Mouse (Mus musculus) CD4-positive, CD25-positive, alpha-beta regulatory T cell, adult 4 months (primary cell): ENCODE results near the gene Rnf157. TPM values are rescaled to one million over a fixed set of nuclear protein-coding genes. Genes with fewer than 3 reads are reported as not detected.

Source experiments
- ATAC-seq: one replicate; pipeline ENCODE4 v1.8.0; 2017
- polyA plus RNA-seq, 2 experiments: library from polyadenylated mRNA; unstranded; fragments of 100-300 nt; shearing (Covaris generic); gene quantifications; one replicate each; pipeline ENCODE4 v1.2.1; 2017

The Rnf157 gene
- polyA plus RNA-seq, 2 experiments from 2014 or later: 8.4 to 8.8 TPM

DNA sequence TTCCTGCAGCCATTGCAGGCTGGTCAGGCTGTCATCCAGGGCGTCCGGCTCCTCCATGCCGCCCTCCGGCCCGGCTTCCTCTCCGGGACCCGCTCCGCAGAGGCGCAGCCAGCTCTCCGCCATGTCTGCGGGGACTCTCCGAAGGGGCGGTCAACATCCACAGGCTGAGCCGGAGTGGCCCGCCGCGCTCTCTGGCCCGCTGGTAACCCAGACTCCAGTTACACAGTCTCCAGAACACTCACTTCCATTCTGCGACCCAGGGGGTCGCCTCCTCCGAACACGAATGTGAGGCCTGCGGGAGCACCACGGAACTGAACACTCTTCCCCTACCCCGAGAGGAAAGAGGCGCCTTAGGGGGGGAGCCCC, 78.4 kb downstream of the Rnf157 start:
- no peak for ATAC-seq

DNA sequence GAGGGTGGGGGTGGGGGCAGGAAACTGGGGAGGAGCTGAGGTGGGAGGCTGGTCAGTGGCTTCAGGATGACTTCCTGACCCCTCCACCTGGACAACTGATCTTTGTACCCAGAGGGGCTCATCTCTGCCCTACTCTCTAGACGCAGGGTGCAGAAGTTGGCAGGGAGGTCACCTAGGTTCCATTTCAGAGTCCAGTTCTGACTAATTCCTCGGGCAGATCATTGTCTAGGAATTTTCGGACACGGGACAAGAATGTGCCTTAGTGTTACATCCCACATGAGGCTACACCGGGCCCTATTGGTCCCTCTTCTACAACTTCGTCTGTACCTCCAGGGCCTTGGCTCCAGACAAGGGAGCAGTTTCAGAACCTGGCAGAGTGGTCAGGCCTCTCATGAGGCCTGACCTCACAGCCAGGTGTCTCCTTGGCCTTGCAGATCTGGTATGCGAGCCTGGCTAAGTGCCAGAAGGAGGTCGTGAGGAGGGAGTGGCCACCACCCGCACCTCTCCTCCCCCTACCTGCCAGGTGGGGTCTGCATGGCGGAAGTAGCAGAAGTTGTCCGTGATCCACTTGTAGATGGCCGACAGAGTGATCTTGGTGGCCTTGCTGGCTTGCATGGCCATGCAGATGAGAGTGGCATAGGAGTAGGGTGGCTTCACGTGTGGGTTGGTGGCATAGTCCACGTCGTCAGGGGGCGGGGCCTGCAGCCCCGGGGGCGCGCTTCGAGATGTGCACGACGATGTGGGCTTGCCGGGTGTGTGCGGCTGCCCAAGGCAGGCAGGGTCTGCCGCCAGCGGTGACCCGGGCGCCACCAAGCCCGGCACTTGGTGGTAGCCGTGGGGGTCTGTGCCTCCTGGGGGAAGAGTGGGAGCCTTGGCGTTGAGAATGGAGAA, 79.1 kb downstream of the Rnf157 start:
- ATAC-seq: no peak

DNA sequence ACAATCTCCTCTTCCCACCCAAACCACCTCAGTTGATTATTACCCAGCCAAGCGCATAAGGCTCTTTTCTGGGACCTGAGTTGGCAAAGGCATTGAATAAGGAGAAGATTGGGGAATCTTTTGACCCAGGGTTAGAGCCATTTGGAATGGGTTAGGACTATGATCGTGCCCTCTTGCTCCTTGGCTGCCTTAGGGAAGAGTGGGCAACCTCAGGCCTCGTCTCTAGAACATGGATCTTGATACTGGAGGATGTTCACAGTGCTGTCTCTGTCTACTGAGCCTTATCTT, 79.9 kb downstream of the Rnf157 start:
- ATAC-seq: no peak

DNA sequence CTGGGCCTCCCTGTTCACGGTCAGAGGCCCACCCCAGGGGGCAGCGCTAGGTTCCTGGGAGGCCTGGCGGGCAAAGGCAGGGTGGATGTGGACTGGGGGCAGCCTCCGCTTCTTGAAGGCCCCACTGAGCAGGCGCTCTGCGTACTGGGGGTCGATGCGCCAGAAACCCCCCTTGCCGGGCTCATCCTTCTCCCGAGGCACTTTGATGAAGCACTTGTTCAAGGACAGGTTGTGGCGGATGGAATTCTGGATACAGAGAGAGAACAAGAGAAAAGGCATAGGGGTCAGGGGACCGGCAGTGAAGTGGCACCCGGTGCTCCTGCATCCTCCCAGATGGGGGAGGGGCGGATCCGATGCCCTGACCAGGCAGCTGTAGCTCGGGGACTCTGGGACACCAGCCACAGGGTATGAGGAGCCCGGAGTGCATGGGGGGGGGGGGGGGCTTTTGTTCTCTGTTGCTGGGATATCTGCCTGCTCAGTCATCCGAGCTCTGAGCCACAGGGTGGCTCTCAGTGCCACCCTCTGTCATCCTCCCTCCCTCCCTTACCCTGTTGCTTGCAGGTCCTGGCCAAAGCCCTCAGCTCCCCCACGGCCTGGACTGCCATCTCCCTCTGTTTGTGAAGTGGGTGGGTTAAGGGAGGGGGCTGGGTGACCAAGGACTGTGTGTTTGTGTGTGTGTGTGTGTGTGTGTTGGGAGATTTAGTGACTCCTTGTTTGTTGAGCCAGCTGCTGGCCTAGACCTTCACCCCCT, 80.4 kb downstream of the Rnf157 start:
- ATAC-seq: no peak

DNA sequence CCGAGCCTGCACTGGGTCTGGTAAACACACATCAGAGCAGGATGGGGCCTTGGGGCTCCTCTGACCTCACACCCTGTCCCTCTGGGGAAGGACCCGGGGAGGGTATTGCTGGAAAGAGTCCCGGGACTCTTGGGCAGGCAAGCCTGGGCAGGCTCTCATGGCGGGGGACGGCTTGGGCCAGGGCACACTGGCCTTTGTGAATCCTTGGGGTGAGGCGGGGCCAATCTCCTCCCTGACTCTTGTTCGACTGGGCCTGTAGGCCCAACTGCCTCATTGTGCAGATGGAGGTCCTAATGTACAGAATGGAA, 82.7 kb downstream of the Rnf157 start:
- ATAC-seq: no peak

DNA sequence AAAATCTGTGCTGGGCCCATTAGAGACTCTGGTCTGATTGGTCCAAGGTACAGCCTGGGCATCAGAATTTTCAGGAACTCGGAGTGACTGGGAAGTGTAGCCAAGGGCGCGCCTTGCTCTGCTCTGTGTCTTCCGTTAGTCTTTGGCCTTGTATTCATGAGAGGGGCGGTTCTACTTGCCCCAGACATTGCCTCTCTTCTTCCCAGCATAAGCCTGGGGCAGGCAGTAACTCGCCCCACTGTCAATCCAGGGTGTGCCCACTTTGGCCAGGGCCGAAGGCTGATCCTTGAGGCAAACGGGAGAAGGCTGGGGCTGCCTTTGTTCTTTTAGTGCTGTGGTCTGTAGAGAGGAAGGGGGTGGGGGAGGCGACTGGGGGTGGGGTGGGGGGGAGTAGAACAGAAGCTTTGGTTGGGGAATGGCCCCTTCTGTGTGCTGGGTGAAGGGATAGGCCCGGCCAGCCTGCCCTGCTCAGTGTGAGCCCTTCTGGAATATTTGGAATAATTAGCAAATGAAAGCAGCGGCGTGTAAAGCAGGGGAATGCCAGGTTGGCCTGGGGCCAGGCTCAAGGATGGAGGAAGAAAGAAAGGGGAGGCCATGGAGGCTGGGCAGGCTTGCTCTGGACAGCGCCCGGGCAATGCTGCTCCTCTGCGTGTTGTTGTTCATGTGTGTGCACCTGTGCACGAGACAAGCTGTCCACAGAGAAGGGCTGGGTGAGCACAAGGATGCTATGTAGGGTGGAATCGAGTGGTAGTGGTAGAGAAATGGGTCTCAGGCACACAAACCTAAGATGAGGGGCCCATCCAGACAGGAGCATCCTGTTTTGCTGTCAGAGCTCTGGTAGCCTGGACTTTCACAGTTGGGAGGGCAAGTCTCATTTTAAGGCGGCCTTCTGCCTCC, 83.3 kb downstream of the Rnf157 start:
- ATAC-seq: no peak

DNA sequence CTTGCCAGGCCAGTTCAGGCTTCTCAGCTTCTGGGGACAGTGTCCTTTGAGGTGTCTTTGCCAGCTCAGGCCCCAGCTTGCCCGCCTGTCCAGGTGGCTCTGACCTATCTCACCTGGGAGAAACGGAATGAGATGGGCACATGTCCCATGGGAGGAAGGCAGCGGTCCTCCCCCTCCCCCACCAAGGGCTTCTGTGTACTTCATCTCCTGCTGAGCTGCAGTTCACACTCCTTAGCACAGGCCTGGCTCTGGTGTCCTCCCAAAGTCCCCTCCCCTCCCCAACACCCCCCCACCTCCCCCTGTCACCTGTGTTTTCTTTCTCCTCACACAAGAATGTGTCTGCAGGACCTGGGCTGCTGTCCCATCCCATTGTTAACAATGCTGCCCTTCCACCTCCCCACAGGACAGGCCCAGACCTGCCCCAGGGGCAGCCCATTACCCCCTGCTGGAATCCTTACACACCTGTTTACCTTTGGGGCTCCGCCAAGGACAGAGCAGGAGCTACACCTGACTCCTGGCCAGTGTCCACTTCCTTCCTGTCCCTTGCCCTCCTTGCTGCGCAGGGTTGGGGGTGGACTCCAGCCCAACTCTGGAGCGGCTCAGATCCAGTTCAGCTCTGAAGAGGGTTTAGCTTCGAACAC, 85.7 kb downstream of the Rnf157 start:
- ATAC-seq: no peak

DNA sequence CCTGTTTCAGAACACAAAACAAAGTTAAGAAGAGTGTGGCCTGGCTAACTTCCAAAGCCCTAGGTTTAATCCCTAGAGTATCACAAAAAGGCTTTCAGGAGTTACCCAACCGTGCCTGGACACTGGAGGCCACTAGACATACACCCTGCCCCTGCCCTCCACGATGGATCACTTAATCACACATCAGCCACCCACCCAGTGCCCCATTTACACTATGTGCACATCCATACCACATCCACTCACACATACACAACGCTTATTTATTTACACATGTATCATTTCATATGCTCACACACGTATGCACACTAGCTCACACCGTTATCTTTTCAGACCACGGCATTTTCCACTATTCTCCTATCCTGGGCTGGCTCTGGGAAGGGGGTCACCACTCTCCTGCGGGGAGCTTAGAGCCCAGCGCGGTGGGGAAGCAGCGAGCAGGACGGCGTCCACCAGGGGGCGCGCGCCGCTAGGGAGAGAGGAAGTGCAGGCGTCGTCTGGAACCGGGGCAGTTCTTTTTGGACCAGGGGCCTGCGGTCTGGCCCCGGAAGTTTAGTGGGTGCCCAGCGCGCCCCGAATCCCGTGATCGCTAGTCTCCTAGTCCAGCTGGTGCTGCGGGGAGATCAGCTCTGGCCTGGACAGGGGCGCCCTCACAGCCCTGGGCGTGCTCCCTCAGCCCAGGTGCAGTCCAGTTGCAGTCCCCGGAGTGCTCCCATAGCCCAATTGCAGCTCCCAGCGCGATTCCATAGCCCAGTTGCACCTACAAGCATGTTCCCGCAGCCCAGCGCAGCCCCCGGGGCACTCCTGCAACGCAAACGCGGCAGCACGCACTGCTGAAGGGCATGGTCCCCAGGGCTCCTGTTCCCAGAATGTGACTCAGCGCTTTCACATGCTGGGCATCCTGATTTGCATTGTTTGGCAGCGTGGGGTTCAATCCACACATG, 93.8 kb downstream of the Rnf157 start:
- ATAC-seq: peak; percentile 83

DNA sequence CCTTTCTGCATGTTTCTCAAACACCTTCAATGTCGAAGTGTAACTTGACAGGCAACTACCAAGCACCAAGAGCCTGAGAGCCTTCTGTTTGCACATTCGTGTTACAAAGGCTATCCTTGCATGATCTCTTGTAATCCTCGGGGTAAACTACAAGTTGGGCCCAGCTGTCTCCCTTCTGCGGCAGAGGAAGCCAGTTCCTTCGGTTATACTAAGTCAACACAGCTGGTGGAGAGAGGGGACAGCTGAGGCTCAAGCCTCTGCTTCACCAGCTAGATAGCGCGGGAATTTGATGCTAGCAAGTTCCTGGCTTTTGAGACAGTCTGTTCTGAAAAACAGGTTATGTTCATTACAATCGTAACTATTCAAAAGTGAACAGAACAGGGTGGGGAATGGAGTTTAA, 100.5 kb downstream of the Rnf157 start:
- ATAC-seq: no peak

DNA sequence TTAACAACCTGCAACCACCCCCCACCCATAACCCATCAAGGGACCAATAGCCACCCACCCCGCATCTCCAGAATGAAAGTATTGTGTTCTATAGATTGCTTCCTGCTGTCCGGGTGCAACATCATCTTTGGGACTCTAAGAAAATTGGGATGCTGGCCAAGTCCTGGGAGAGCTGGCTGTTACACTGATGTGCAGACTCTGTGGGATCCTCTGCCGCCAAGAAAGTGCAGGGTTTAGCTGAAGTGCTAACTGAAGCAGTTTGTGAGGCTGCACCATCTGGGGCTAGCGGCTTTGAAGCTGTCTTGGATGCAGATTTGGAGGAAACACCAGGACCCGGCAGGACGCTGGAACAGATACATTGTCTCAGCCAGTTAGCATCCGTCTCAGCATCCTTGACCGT, 101.7 kb downstream of the Rnf157 start:
- no peak for ATAC-seq

DNA sequence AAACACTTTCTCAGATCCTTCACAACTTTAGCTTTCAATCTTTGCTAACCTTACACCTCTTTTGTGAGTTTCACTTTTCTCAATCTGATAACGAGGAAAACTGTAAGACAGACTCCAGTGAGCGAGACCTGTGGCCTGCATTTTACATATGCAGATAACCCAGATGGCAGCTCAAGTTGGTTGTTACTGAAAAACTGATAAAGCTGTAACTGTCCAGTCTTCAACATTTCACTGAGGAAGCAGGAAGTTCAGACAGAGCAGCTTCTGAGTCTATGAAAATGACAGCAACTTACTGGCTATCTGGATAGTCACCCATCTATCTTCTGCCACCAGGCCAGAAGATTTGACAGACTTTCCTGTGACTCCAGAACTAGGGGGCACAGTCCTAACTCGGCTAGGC, 103.2 kb downstream of the Rnf157 start:
- no peak for ATAC-seq

DNA sequence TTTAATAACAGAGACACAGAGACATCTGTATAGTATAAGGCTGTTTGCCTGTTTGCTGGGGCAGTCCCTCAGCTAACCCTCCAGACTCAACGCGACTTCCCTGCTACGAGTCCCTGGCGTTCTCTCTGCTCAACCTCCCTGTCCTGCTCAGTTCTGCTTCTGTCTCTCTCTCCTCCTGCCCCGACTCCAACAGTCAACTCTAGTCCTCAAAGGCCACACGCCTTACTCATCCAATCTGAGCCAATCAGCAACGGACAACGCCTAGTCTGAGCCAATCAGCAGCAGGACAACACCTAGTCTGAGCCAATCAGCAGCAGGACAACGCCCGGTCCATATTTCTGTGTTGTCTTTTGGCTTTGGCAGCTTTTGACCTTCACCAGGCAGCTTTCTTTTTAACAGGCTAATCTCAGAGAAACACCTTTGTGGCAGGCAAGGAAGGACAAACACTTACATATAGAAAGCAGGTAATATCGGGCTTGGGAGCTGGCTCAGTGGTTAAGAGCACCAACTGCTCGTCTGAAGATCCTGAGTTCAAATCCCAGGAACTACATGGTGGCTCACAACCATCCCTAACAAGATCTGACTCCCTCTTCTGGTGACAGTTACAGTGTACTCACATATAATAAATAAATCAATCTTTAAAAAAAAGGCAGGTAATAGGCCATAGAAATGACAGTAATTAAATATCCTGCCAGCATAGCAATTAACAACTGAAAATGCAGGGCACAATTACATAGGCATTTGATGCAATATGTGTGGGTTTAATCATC, 104.9 kb downstream of the Rnf157 start:
- no peak for ATAC-seq

DNA sequence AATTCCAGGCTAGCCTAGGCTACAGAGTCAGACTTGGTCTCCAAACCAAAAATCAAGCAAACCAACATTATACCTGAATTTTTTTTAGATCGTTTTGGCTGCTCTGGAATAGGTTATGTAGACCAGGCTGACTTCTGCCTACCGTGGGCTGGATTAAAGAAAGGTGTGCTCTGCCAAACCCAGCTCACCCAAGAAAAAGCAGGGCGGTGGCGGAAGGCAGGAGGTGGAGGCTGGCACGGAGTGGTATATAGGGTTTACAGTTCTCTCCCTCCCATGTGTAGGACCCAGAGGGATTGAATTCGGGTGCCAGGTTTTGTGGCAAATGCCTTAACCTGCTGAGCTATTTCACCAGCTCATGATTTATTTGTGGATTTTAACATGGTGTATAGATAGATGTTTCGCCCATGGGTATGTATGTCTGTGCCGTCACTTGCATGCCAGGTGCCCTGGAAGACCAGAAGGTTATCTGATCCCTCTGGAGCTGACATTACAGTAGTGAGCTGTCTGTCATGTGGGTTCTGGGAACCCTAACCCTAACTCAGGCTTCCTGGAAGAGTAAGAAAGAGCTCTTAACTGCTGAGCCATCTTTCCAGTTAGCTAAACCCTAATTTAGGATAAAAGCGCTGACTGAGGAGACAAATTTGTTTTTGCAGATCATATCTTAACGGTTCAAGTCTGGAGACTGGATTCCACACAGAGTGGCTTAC, 105.7 kb downstream of the Rnf157 start, which contains the start of gene Exoc7:
Exoc7 (minus strand) TSS at position 215 of the 707 bp plus-strand sequence.
- no peak for ATAC-seq

DNA sequence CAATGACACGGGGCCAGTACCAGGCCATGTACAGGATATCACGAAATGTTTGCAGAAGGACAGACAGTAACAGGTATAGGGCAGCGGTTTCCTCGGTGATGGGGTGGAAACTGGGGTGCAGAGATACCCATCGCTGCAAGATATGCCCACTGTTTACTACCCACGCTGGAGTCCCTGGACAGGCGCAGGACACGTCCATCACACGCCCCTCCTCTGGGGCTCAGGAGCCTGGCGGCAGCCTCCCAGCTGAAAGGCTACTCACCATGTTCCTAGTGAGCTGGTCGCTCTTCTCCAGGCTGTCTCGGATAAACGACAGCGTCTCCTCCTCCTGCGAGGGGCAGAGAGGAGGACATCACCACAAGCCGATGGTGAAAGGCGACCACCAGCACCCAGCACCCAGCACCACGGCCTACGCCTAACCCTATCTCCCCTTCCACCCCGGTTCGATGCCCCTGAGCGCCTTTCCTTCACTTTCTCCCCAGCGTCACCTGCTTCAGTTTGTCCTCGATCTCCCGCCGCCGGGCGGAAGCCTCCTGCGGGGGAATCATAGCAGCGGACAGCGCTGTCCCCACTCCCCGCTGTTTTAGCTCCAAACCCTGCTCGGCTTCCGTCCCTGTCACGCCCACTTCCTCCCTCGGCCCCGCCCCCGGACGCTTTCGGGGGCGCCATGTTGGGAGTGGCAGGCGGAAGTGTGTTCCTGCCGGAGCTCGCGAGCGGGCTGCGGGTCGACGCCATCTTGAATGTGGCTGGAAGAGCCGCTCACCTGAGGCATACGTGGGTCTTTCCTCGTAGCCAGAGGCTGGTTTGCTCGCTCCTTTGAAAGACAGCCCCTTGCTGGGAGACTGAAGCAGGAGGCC, 106.5 kb downstream of the Rnf157 start:
- peak; percentile 97 for ATAC-seq

DNA sequence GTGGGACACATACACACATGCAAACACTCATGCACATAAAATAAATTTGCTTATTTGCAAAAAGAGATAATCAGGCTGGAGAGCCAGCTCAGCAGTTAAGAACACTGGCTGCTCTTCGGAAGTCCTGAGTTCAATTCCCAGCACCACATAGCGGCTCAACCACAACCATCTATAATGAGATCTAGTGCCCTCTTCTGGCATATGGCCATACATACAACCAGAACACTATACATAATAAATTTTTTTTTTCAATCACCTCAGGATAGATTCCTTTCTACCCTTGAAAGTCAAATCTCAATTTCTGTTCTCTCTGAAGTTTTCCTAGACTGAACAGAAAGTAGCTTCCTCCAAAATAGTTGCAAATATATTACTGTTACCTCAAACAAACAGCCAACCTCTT, 107.4 kb downstream of the Rnf157 start:
- ATAC-seq: no peak

DNA sequence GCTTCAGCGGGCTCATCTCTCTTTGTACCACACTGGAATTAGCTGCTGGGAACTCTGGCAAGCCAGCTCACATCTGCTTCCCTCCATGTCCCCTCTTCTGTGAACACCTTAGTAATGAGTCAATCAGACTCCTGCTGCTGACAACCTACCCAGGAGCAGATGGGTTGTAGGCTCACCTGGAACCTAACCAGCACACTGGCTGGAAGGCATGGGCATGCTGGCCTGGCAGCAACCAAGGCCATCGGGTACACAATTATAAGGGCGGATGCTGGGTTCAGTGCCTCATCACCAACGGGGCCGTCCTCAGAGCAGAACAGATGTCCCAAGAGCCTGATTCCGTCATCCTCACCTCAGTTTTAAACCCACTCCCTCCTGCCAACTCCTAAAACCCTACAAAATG, 114.2 kb downstream of the Rnf157 start:
- no peak for ATAC-seq

DNA sequence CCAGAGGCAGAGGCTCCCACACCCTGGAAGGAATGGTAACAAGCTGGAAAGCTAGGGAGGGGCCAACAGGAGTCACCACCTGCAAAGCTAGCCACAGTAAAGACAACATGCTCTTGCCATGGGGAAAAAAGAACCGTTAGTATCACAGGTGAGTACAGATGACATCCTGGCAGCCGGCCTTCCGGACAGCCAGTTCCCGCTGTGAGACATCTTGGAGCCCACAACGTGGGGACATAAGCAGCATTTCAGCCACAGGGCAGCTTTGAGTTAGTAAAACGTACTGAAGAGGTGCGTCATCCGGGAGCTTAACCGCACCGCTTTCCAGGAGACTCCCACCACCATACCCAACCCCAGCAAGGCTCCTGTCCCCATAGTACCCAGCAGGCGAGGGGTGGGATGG, 114.6 kb downstream of the Rnf157 start:
- ATAC-seq: no peak

DNA sequence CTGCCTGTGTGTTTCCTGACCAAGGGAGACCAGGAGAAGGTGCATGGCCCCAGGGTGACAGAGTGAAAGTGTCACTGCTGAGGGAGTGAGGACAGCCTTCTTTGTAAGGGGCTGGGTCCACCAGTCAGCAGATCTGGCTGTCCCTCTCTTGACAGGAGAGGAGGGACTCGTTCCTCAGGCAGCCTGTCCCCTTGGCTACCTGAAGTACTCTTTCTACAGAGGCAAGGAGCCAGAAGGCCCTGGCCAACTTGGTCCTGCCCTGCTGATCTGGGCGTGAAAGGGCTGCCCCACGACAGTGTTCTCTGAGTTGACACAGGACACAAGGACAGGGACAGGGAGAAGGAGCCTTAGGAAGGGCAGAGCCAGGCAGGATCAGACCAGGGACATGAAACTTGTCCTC, 115.8 kb downstream of the Rnf157 start:
- no peak for ATAC-seq

DNA sequence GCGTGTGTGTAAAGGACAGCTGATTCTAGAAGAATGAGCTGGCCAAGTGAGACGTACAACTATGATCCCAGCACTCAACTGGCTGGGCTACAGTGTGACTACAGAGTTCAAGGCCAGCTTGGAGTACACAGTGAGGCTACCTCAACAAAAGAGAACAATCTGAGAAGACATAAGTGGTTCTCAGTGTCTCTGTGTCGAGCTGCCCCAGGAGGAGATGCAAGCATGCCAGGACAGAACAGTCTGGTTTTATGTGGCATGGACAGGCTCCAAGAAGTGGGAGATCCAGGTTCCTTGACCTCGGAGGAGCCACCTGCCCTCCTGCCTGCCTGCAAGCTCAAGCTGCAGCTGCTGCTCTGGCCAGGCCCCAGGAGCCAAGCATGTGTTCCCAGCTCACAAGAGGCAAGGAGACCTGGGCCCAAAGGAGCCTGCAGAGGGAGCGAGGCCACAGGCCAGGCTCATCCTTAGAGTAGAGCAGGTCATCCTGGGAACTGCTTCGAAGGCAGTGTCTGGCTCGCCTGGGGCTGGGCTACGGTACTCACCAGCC, 116.6 kb downstream of the Rnf157 start:
- ATAC-seq: no peak
